Mouse (Mus musculus) hindbrain, embryonic 12.5 days (tissue): ENCODE measurements around the gene Gm49378. TPM values are rescaled to one million over a fixed set of nuclear protein-coding genes. Genes with fewer than 3 reads are reported as not detected.

Experiments used
- ATAC-seq: fragments of 200-750 bp; cut with Nextera tagmentation; 2 replicates; pipeline ENCODE4 v1.8.0; 2017; ENCODE audit warnings: moderate TSS enrichment; ENCODE audit not compliant: low FRiP score
- H3K27ac ChIP-seq: fragments of 300-500 bp; sonication (generic); 2 replicates; pipeline ENCODE4 v1.5.1; 2016; ENCODE audit warnings: mild to moderate bottlenecking
- H3K27me3 ChIP-seq: fragments of 300-500 bp; sonication (generic); 2 replicates; pipeline ENCODE4 v1.6.1; 2016; ENCODE audit warnings: mild to moderate bottlenecking
- H3K36me3 ChIP-seq: fragments of 300-500 bp; sonication (generic); 2 replicates; pipeline ENCODE4 v1.6.1; 2016; ENCODE audit warnings: mild to moderate bottlenecking
- H3K4me1 ChIP-seq: fragments of 300-500 bp; sonication (generic); 2 replicates; pipeline ENCODE4 v1.6.1; 2016
- H3K4me2 ChIP-seq: fragments of 300-500 bp; sonication (generic); replicated peaks from 2 replicates; pipeline ENCODE4 v1.6.1; 2016; ENCODE audit warnings: mild to moderate bottlenecking
- H3K4me3 ChIP-seq: fragments of 300-500 bp; sonication (generic); 2 replicates; pipeline ENCODE4 v1.5.1; 2016; ENCODE audit warnings: mild to moderate bottlenecking
- H3K9ac ChIP-seq: fragments of 300-500 bp; sonication (generic); 2 replicates; pipeline ENCODE4 v1.6.1; 2016; ENCODE audit warnings: mild to moderate bottlenecking, moderate library complexity
- H3K9me3 ChIP-seq: fragments of 300-500 bp; sonication (generic); replicated peaks from 2 replicates; pipeline ENCODE4 v1.6.1; 2016; ENCODE audit warnings: mild to moderate bottlenecking
- WGBS: fragments of 180-500 bp; shearing (Covaris S2); methylation state at CpG from one replicate; pipeline ENCODE4 v1.1.7; 2016; 5-methylcytosine and 5-hydroxymethylcytosine counted together
- polyA plus RNA-seq: library from polyadenylated mRNA; unstranded; fragments of >200 nt; fragmentation: Nextera tagmentation; extraction: Ambion mirVana; gene quantifications from 2 replicates; pipeline ENCODE4 v1.2.1, GENCODE M21; 2016

The Gm49378 gene
- polyA plus RNA-seq, result 2.4 and 3.2 TPM in 2 replicates

GRCm38 (mm10) chr14:55637795-55638194 is at the start of gene Gm49378:
Gene Gm49378 (minus strand): TSS chr14:55637895.
- Histone ChIP-seq H3K27ac (no peak within 1 kb of the TSS), H3K36me3 (peaks cover 66% of the 10 kb centered on the region), H3K27me3 (no peaks in the 10 kb centered on the region), H3K4me2 (no peak within 1 kb of the TSS), H3K4me1 (peaks cover 24% of the 10 kb centered on the region), H3K9me3 (no peaks in the 10 kb centered on the region), H3K9ac (no peak within 1 kb of the TSS), H3K4me3 (no peak within 1 kb of the TSS)
- 96% methylated on average over 9 of the region's 9 CpGs for WGBS
- ATAC-seq, result no peak

- Histone ChIP-seq H3K27me3 (no peaks in the 10 kb centered on the region), H3K9ac (0 out of 2 replicates have a peak overlapping the region, but pooled peaks have one; percentile 79), H3K27ac (no peak overlapping the region), H3K4me1 (peaks cover 11% of the 10 kb centered on the region), H3K9me3 (no peaks in the 10 kb centered on the region), H3K36me3 (peaks cover 31% of the 10 kb centered on the region), H3K4me3 (peak overlapping the region; percentile 82), H3K4me2 (peak overlapping the region; percentile 74)
- WGBS, result 12% methylated on average over 3 of the region's 3 CpGs
- peak; percentile 33 for ATAC-seq
These were observed 44.4 kb upstream of the Gm49378 start for GRCm38 (mm10) chr14:55682118-55682493.

- Histone ChIP-seq H3K27ac (peak within 1 kb of the TSS; percentile 80), H3K4me2 (peak within 1 kb of the TSS; percentile 74)
These were observed 43.7 kb upstream of the Gm49378 start, which contains the start of gene Tinf2 for GRCm38 (mm10) chr14:55681160-55682117. Gene Tinf2 (minus strand): TSS chr14:55681820.

DNA sequence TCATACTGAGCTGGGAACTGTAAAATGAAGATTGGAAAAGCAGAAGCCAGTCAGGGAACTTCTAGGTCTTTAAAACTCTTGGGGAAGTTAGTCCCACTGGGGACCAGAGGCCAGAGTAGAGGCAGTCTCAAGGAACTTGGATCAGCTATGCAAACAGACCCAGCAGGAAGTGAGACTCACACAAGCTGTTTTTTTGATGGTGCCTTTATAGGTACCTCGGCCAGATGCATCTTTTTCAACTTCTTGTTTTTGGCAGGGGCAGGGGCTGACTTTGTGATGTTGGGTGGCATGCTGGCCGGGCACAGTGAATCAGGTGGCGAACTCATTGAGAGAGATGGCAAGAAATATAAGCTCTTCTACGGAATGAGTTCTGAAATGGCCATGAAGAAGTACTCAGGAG is 39.9 kb upstream of the Gm49378 start:
- Histone ChIP-seq H3K4me2 (no peak overlapping the region), H3K9ac (no peak overlapping the region), H3K9me3 (no peaks in the 10 kb centered on the region), H3K27ac (no peak overlapping the region), H3K4me1 (peaks cover 15% of the 10 kb centered on the region), H3K27me3 (no peaks in the 10 kb centered on the region), H3K4me3 (no peak overlapping the region), H3K36me3 (peaks cover 53% of the 10 kb centered on the region)
- ATAC-seq, result no peak
- 92% methylated on average over 4 of the region's 4 CpGs for WGBS

More at GRCm38 (mm10) chr14:55681160-55682117, 43.7 kb upstream of the Gm49378 start, which contains the start of gene Tinf2:
- no peaks in the 10 kb centered on the region for H3K9me3 ChIP-seq
- peaks cover 11% of the 10 kb centered on the region for H3K4me1 ChIP-seq
- H3K27me3 ChIP-seq, result no peaks in the 10 kb centered on the region
- peak; percentile 99 for ATAC-seq
- H3K4me3 ChIP-seq, result peak within 1 kb of the TSS; percentile 82
- peaks cover 38% of the 10 kb centered on the region for H3K36me3 ChIP-seq
- under 1% methylated on average over 66 of the region's 66 CpGs for whole genome bisulfite sequencing
- H3K9ac ChIP-seq, result peak within 1 kb of the TSS; percentile 79

DNA sequence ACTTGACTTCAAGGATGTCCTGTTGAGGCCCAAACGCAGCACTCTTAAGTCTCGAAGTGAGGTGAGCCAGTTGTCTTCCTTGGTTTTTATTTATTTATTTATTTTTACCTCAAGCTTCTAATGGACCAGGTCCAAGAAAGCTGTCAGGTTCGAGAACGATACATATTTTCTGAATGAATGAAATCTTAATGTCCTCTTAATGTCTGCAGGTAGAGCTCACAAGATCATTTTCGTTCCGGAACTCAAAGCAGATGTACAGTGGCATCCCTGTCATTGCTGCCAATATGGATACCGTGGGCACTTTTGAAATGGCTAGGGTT is 35.0 kb upstream of the Gm49378 start:
- ATAC-seq, result no peak
- H3K9me3 ChIP-seq, result no peaks in the 10 kb centered on the region
- H3K27me3 ChIP-seq, result no peaks in the 10 kb centered on the region
- peaks cover 20% of the 10 kb centered on the region for H3K4me1 ChIP-seq
- no peak overlapping the region for H3K27ac ChIP-seq
- H3K4me2 ChIP-seq, result peak overlapping the region; percentile 91
- whole genome bisulfite sequencing, result 86% methylated on average over 7 of the region's 7 CpGs
- H3K36me3 ChIP-seq, result peaks cover 32% of the 10 kb centered on the region
- H3K4me3 ChIP-seq, result peak overlapping the region; percentile 78
- peak overlapping the region; percentile 73; the same call in 1 of the 2 replicates for H3K9ac ChIP-seq

DNA sequence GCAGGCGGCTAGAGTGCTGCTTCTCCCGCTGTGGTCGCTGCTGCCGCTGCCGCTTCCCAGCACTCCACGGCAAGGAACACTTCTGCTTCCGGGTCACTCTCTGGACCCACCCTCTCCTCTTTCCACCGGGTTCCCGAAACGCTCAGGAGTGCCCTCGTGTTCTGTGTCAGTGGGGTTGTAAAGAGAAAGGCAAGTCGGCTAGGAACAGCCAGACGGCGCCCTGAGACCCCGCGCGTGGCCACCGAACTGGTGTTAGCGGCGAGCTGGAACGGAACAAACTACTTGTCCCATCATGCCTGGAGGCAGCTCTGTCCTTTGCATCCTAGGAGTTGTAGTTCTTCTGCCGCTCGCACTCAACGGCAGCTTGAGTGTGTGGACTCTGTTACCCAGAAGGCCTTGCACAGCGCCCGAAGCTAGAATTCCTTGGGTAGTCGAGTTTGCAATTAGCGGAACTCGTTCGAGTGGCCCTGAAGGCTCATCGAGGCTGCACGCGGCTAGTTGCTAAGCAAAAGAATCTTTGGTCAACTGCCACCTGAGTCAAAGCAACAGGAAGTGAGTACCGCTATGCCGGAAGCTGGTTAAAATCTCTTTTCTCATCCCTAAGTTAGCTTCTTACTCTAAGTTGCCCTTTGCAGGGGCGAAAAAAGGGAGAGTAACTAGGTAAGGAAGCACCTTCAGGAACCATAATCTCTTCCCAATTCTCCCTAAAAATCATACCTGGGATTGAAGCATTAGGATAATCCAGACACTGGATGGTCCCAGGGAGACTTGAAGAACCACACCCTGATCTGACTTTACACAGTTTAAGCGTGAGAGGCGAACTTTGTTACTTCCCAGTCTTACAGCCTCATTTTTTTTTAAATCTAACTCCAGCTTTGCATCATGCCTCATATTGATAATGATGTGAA is 34.4 kb upstream of the Gm49378 start, which contains the start of the genes Gmpr2 and Nedd8:
Gene Gmpr2 (plus strand): TSS at position 109 of the 908 bp plus-strand sequence.
Gene Nedd8 (minus strand): TSS at position 292 of the 908 bp plus-strand sequence.
- Histone ChIP-seq H3K36me3 (peaks cover 26% of the 10 kb centered on the region), H3K4me1 (peaks cover 20% of the 10 kb centered on the region), H3K4me3 (peak within 1 kb of the TSS; percentile 78), H3K27me3 (no peaks in the 10 kb centered on the region), H3K9me3 (no peaks in the 10 kb centered on the region), H3K4me2 (peak within 1 kb of the TSS; percentile 91), H3K9ac (peak within 1 kb of the TSS; percentile 73), H3K27ac (peak within 1 kb of the TSS; percentile 90)
- WGBS, result under 1% methylated on average over 38 of the region's 38 CpGs
- peak; percentile 98 for ATAC-seq

- peak overlapping the region; percentile 73 for H3K9ac ChIP-seq
- H3K27ac ChIP-seq, result peak overlapping the region; percentile 90
- peaks cover 20% of the 10 kb centered on the region for H3K4me1 ChIP-seq
- WGBS, result under 1% methylated on average over 12 of the region's 12 CpGs
- H3K36me3 ChIP-seq, result peaks cover 20% of the 10 kb centered on the region
- H3K9me3 ChIP-seq, result no peaks in the 10 kb centered on the region
- ATAC-seq, result peak; percentile 71
- H3K27me3 ChIP-seq, result no peaks in the 10 kb centered on the region
- H3K4me3 ChIP-seq, result peak overlapping the region; percentile 78
- peak overlapping the region; percentile 91 for H3K4me2 ChIP-seq
These were observed 33.8 kb upstream of the Gm49378 start for GRCm38 (mm10) chr14:55671486-55671832.

- no peak overlapping the region for H3K27ac ChIP-seq
- peak; percentile 17; the same call in 1 of the 2 replicates for ATAC-seq
- peaks cover 3% of the 10 kb centered on the region for H3K4me1 ChIP-seq
- no peaks in the 10 kb centered on the region for H3K27me3 ChIP-seq
- H3K9ac ChIP-seq, result no peak overlapping the region
- peaks cover 34% of the 10 kb centered on the region for H3K36me3 ChIP-seq
- no peaks in the 10 kb centered on the region for H3K9me3 ChIP-seq
- 42% methylated on average over 2 of the region's 2 CpGs for WGBS
- peak overlapping the region; percentile 53 for H3K4me3 ChIP-seq
- peak overlapping the region; percentile 51; the same call in 1 of the 2 replicates for H3K4me2 ChIP-seq
These were observed 22.9 kb upstream of the Gm49378 start for GRCm38 (mm10) chr14:55660636-55661035.

- H3K27ac ChIP-seq, result peak within 1 kb of the TSS; percentile 69
- peak within 1 kb of the TSS; percentile 51 for H3K4me2 ChIP-seq
- H3K9ac ChIP-seq, result peak within 1 kb of the TSS; percentile 66
- ATAC-seq, result peak; percentile 93
- peaks cover 34% of the 10 kb centered on the region for H3K36me3 ChIP-seq
- peak within 1 kb of the TSS; percentile 53 for H3K4me3 ChIP-seq
- no peaks in the 10 kb centered on the region for H3K9me3 ChIP-seq
- under 1% methylated on average over 39 of the region's 39 CpGs for WGBS
- peaks cover 3% of the 10 kb centered on the region for H3K4me1 ChIP-seq
- no peaks in the 10 kb centered on the region for H3K27me3 ChIP-seq
These were observed 22.4 kb upstream of the Gm49378 start, which contains the start of gene Mdp1 for GRCm38 (mm10) chr14:55659960-55660573. Gene Mdp1 (minus strand): TSS chr14:55660508.

DNA sequence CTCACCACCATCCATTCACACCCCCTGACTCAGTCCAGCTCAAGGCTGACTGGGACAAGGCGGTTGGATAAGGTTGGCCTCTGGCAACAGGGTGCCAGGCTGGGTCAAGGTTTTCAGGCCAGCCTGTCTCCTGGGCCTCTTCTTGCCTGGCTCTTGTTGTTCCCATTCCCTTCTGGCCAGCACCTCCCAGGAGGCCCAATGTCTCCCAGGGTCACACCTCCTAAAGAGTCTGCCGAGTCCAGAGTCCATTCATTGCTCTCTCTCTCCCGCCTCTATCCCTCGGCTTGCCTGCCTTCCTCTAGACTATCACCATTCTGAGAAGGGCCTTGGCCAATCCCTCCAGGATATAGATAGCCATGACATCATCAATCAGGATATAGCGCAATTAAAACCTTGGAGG is 20.3 kb upstream of the Gm49378 start:
- no peaks in the 10 kb centered on the region for H3K27me3 ChIP-seq
- ATAC-seq, result no peak
- peaks cover 24% of the 10 kb centered on the region for H3K36me3 ChIP-seq
- no peak overlapping the region for H3K9ac ChIP-seq
- no peak overlapping the region for H3K4me2 ChIP-seq
- peaks cover 3% of the 10 kb centered on the region for H3K4me1 ChIP-seq
- H3K4me3 ChIP-seq, result no peak overlapping the region
- no peak overlapping the region for H3K27ac ChIP-seq
- H3K9me3 ChIP-seq, result no peaks in the 10 kb centered on the region
- WGBS, result 95% methylated on average over 5 of the region's 5 CpGs

GRCm38 (mm10) chr14:55656935-55657334 is 19.2 kb upstream of the Gm49378 start:
- no peak overlapping the region for H3K4me3 ChIP-seq
- H3K27ac ChIP-seq, result no peak overlapping the region
- H3K36me3 ChIP-seq, result peaks cover 16% of the 10 kb centered on the region
- H3K9me3 ChIP-seq, result no peaks in the 10 kb centered on the region
- no peak for ATAC-seq
- peaks cover 3% of the 10 kb centered on the region for H3K4me1 ChIP-seq
- no peak overlapping the region for H3K9ac ChIP-seq
- no peaks in the 10 kb centered on the region for H3K27me3 ChIP-seq
- 85% methylated on average over 3 of the region's 3 CpGs for WGBS
- H3K4me2 ChIP-seq, result no peak overlapping the region
